Mouse (Mus musculus): Measurements from ENCODE around the gene Atp6ap1l.
"Not testable (repeated sequence)": the region's sequence is repeated elsewhere in the genome, so short reads cannot be mapped to it uniquely, and the experiment has no call there.

Atp6ap1l gene

DNA sequence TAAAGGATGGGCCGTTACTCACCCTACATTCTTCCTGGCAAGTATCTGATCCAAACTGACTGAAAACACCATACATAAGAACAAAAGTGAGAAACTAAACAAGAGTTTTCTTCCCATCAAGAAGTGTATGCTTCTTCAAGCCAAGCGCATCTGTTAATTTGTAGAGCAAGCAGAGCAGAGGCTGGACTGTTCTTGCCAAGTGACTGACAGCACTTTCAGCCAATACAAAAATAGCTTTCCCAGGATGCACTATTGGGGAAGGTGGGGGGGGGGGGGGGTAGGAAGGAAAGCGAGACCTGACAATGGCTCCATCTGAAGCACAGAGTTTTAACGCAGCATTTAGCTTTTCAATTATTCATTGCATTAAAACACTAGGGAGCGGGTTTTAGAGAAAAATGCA lies at the start of gene Atp6ap1l:
Gene Atp6ap1l (minus strand): TSS at position 180 of the 400 bp plus-strand sequence.
- no peak for DNase-seq (ENCODE audit: low read depth)

- DNase-seq (ENCODE audit: low read depth), result no peak
These were observed 34.4 kb upstream of the Atp6ap1l start for GRCm38 (mm10) chr13:90939600-90939999.

- DNase-seq (ENCODE audit: low read depth), result no peak
These were observed 34.0 kb upstream of the Atp6ap1l start for GRCm38 (mm10) chr13:90939192-90939591.

GRCm38 (mm10) chr13:90935852-90936251 lies 30.7 kb upstream of the Atp6ap1l start:
- DNase-seq (ENCODE audit: low read depth), result no peak

DNA sequence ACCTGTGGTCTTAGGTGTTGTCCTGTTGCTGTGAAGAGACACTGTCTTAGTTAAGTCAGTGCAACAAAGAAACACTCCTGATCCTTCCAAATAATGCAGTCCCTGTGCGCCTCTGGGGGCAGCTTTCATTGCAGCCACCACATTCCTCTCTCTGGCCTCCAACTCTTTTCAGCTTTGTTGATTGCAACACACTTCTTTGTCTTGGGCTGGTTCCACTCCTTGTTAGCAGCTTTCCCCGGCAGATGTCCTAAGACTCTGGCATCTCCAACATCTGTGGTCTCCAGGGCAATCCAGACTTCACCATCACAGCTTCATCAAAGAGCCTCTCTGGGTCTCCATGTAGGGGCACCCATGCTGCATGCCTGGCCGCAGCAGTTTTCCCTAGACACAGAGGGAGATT lies 28.1 kb upstream of the Atp6ap1l start:
- no peak for DNase-seq (ENCODE audit: low read depth)

- peak; percentile 89 for DNase-seq (ENCODE audit: low read depth)
These were observed 24.7 kb upstream of the Atp6ap1l start for GRCm38 (mm10) chr13:90929847-90930246.

- DNase-seq (ENCODE audit: low read depth), result not testable (repeated sequence)
These were observed 23.1 kb upstream of the Atp6ap1l start for GRCm38 (mm10) chr13:90928266-90928665.

- peak; percentile 5 for DNase-seq (ENCODE audit: low read depth)
These were observed 21.9 kb upstream of the Atp6ap1l start for GRCm38 (mm10) chr13:90926938-90927633.

GRCm38 (mm10) chr13:90926125-90926765 lies 21.1 kb upstream of the Atp6ap1l start:
- peak; percentile 5 for DNase-seq (ENCODE audit: low read depth)

DNA sequence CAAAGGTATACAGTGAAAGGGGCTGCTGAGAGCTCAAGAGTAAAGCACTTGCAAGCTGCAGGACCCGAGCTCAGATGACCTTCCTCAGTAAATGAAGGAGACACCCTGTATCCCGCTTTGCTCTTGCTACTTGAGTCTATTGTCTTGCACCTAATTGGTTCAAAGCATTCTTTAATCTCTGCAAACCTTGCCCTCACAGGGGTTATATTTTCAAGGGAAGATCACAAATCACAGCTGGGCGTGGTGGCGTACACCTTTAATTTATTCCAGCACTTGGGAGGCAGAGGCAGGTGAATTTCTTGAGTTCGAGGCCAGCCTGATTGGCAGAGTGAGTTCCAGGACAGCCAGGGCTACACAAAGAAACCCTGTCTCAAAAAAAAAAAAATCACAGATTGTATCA lies 20.0 kb upstream of the Atp6ap1l start:
- DNase-seq (ENCODE audit: low read depth), result peak; percentile 5

DNA sequence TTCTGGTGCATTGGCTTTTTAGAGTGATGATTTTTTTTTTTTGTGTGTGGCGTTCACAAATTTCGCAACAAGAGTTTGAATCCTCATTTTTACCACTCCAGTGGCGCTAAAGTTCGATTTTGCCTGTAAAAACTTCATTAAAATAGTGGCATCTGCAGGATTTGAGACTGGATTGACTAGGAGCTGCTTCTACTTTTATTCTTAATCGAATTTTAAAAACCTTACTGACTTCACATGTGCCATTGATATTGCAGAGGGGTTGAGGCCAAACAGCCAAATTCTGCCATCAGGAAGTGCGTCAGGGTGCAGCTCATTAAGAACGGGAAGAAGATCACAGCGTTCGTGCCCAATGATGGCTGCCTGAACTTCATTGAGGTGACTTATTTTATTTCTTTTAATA lies 18.9 kb upstream of the Atp6ap1l start:
- DNase-seq (ENCODE audit: low read depth), result peak; percentile 32

GRCm38 (mm10) chr13:90923617-90924016 lies 18.5 kb upstream of the Atp6ap1l start:
- peak; percentile 44 for DNase-seq (ENCODE audit: low read depth)

GRCm38 (mm10) chr13:90922751-90923612 lies 17.8 kb upstream of the Atp6ap1l start, which contains the start of gene Rps23:
TSS of gene Rps23 (plus strand) at chr13:90922958.
- peak; percentile 97 for DNase-seq (ENCODE audit: low read depth)

DNA sequence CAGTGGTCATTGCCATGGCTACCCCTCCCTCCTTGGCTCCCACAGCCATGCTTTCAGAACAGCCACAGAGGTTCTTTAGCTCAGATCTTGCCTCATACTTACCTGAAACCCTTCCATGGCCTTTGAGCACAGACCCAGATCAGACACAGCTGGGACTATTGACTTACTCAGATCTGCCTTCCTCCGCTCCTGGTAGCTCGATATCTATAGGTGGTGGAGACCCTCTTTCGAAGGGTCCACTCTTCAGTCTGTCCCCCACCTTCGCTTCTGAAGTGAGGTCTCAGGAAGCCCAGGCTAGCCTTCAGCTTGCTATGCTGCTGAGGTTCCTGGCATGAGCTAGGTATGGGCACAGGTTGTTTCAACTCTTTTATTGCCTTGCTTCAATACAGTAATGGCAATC lies 9.6 kb upstream of the Atp6ap1l start:
- no peak for DNase-seq (ENCODE audit: low read depth)

DNA sequence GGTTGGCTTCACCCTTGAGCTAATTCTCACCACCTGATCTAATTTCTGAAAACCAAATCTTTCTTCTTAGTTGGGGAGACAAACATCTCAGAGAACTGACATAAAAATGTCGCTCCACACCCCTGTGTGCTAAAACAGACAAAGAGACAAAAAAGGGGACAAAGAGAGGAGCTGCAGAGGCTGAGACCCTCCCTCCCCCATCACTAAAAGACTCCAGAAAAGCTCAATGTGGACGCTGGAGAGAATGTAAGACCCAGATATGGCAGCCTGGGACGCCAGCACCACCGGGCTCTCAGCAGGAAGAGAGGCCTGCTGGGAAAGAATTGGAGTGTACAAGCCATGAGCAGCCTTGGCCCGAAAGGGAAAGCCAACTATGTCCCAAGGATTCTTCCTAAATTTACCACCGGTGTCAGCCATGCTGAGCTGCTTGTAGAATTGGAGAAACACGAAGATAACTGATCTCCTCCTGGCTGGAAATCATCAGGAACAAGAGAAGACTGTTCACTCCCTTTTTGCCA lies 8.6 kb upstream of the Atp6ap1l start:
- DNase-seq (ENCODE audit: low read depth), result no peak

GRCm38 (mm10) chr13:90912760-90913674 lies 7.9 kb upstream of the Atp6ap1l start:
- no peak for DNase-seq (ENCODE audit: low read depth)

DNA sequence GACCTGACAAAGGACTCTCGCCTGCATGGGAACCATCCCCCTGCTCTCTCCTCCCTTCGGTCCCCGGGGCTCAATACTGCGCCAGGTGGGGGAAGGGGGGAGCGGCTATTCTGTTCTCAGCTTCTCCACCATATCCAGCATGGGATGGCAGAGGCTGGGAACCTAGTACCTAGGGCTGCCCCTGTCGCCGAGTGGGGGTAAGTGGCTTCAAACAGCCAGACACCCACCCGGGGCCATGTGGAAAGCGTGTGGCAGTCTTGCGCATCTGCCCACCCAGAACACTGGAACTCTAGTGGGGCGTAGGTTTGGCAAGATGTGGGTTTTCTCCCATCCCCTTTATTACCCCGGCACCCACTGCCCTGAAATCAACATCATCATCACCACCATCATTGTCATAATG lies 2.2 kb upstream of the Atp6ap1l start:
- no peak for DNase-seq (ENCODE audit: low read depth)

DNA sequence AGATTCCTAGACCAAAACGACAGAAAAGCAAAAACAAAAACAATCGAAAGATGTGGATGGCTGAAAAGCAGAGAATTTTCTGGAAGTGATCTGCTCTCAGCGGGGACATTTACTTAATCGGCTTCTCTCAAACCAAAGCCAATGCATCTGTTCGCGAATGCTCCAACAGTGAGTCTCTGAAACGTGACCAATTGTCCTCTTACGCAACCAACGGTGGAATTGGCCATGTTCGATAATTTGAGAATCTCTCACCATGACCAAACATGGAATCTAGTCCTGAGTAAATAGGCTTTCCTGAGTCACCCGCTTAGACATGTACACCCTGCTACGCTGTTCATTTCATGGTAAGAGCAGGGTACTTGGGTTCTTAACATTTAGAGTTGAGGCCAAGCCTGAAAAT lies 8.3 kb downstream of the Atp6ap1l start:
- no peak for DNase-seq (ENCODE audit: low read depth)

DNA sequence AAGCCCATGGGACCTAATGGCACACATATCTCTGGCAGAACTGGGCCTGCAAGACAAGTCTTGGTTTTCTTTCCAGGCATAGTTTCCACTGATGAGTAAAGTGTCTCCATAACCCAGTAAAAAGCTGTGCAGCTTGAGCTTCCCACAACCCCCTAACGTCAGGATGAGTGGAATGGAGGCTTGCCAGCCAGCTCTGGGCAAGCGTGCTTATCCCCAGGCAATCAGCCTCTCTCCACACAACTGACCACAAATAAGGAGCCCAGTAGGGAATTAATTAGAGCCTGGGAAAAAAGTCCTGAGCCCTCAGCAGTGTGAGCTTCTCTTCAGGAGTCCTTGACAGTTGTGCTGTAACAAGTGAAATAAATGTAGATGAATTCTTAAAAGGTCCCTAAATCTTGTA lies 9.1 kb downstream of the Atp6ap1l start:
- DNase-seq (ENCODE audit: low read depth), result no peak

DNA sequence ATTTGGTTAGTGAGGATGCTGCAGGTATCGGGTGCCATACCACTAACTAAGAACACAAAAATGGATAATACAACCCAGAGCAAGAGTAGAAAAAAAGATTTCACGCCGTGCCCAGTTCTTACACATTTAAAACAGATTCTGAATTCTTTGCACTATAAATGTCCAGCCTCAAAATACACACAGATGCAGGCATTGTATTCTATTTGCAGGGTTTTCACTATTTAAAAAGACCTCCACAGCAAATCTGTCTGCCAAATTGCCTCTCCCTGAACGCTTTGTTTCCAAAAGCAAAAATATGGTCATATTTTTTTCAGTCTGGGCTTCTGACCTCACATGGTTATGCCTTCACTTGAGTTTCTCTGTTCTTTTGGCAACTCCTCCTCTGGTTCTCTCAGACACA lies 10.3 kb downstream of the Atp6ap1l start:
- DNase-seq (ENCODE audit: low read depth), result no peak

DNA sequence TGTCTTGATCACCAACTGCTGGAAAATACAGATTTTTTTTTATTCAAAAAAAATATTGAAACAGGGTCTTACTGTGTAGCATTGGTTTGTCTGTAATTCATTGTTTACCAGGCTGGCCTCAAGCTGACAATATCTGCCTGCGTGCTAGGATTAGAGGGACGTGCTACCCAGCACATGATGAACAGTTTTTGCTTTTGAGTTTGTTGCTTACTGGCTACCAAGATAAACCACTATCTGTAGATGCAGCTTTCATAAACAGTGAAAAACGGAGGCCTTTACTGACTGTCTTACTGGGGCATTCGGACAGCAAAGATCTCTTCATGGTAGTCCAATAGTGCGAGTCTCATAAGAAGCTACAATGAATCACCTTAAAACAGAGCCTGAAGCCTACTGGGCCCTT lies 15.0 kb downstream of the Atp6ap1l start:
- no peak for DNase-seq (ENCODE audit: low read depth)
